Mouse (Mus musculus) hindbrain, embryonic 15.5 days (tissue): ENCODE measurements at regions not wholly inside any gene's neighbourhood (a gene's known extent, or its start where the extent isn't known, plus 50 kb on each side); places are given as distances from the start of the nearest gene placed in this dataset.

Source experiments
- ATAC-seq: fragments of 200-750 bp; cut with Nextera tagmentation; 2 replicates; pipeline ENCODE4 v1.8.0; 2017; ENCODE audit warnings: low read depth, moderate number of reproducible peaks, moderate TSS enrichment; ENCODE audit not compliant: low FRiP score
- H3K27ac ChIP-seq: fragments of 300-500 bp; sonication (generic); replicated peaks from 2 replicates; pipeline ENCODE4 v1.5.1; 2015; ENCODE audit warnings: mild to moderate bottlenecking, inconsistent platforms
- H3K27me3 ChIP-seq: fragments of 300-500 bp; sonication (generic); 2 replicates; pipeline ENCODE4 v1.6.1; 2015; ENCODE audit warnings: control low read depth, inconsistent platforms
- H3K36me3 ChIP-seq: fragments of 300-500 bp; sonication (generic); 2 replicates; pipeline ENCODE4 v1.6.1; 2015; ENCODE audit warnings: control low read depth, inconsistent platforms
- H3K4me1 ChIP-seq: fragments of 300-500 bp; sonication (generic); replicated peaks from 2 replicates; pipeline ENCODE4 v1.6.1; 2015; ENCODE audit warnings: control low read depth, inconsistent platforms
- H3K4me2 ChIP-seq: fragments of 300-500 bp; sonication (generic); 2 replicates; pipeline ENCODE4 v1.6.1; 2015; ENCODE audit warnings: moderate library complexity, mild to moderate bottlenecking, inconsistent platforms
- H3K4me3 ChIP-seq: fragments of 300-500 bp; sonication (generic); 2 replicates; pipeline ENCODE4 v1.5.1; 2015; ENCODE audit warnings: mild to moderate bottlenecking, inconsistent platforms
- H3K9ac ChIP-seq: fragments of 300-500 bp; sonication (generic); 2 replicates; pipeline ENCODE4 v1.6.1; 2015; ENCODE audit warnings: inconsistent platforms
- H3K9me3 ChIP-seq: fragments of 300-500 bp; sonication (generic); 2 replicates; pipeline ENCODE4 v1.6.1; 2016; ENCODE audit warnings: control low read depth, inconsistent platforms
- WGBS: fragments of 180-500 bp; shearing (Covaris S2); methylation state at CpG from one replicate; pipeline ENCODE4 v1.1.7; 2015; 5-methylcytosine and 5-hydroxymethylcytosine counted together

GRCm38 (mm10) chr6:143532380-143532779, 365.4 kb downstream of the Etnk1 start:
- no peaks in the 10 kb centered on the region for H3K4me1 ChIP-seq
- H3K4me2 ChIP-seq, result no peak overlapping the region
- H3K27me3 ChIP-seq, result no peaks in the 10 kb centered on the region
- WGBS, result 91% methylated on average over 12 of the region's 12 CpGs
- no peak overlapping the region for H3K4me3 ChIP-seq
- no peak overlapping the region for H3K27ac ChIP-seq
- ATAC-seq, result no peak
- H3K9ac ChIP-seq, result no peak overlapping the region
- H3K9me3 ChIP-seq, result no peaks in the 10 kb centered on the region
- no peaks in the 10 kb centered on the region for H3K36me3 ChIP-seq

- no peak for ATAC-seq
- Histone ChIP-seq H3K4me2 (no peak overlapping the region), H3K9me3 (no peaks in the 10 kb centered on the region), H3K9ac (no peak overlapping the region), H3K4me3 (no peak overlapping the region), H3K36me3 (no peaks in the 10 kb centered on the region), H3K27me3 (no peaks in the 10 kb centered on the region), H3K4me1 (no peaks in the 10 kb centered on the region), H3K27ac (no peak overlapping the region)
- 85% methylated on average over 12 of the region's 12 CpGs for WGBS
Observed at GRCm38 (mm10) chr6:143535265-143535664, 368.2 kb downstream of the Etnk1 start.

- Histone ChIP-seq H3K9me3 (no peaks in the 10 kb centered on the region), H3K4me3 (no peak overlapping the region), H3K36me3 (no peaks in the 10 kb centered on the region), H3K27me3 (no peaks in the 10 kb centered on the region), H3K4me2 (no peak overlapping the region), H3K9ac (no peak overlapping the region), H3K27ac (no peak overlapping the region), H3K4me1 (no peaks in the 10 kb centered on the region)
- WGBS, result 89% methylated on average over 15 of the region's 15 CpGs
- ATAC-seq, result no peak
Observed at GRCm38 (mm10) chr6:143535726-143536125, 368.7 kb downstream of the Etnk1 start.

DNA sequence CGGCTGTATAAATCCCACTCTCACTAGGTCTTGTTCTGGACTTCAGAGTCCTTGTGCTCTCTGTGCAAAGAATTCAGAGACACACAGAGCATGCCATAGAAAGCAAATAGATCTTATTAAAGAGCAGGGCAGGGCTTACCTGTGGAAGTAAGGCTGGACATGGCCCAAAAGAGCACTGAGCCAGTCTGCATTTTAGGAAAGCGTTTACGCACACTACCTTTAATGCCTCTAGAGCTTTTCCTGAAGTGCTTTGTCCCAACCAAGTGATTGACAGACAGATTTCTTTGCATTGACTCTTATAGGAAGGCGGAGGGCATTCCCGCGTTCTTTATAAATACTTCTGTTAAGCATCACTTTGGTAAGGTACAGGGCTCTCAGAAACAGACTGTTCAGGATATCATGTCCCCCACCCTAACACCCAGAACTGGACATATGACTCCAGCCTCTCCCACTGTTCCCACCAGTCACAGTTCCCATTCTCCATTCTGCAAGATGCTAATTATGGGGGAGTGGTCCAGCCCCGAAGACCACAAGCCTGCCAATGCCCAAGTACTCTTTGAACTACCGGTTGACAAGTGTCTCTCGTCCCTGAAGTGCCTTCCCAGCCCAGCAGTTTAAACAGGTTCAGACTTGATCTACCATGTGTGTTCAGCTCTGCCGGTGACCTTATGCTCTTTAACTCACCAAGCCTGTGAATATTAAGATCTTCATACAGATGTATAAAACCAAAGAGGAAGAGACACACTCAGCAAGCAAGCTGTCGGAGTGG, 369.7 kb downstream of the Etnk1 start:
- no peaks in the 10 kb centered on the region for H3K9me3 ChIP-seq
- H3K36me3 ChIP-seq, result no peaks in the 10 kb centered on the region
- no peak for ATAC-seq
- H3K9ac ChIP-seq, result no peak overlapping the region
- H3K27ac ChIP-seq, result no peak overlapping the region
- no peak overlapping the region for H3K4me2 ChIP-seq
- no peak overlapping the region for H3K4me3 ChIP-seq
- H3K4me1 ChIP-seq, result no peaks in the 10 kb centered on the region
- H3K27me3 ChIP-seq, result no peaks in the 10 kb centered on the region
- WGBS, result 88% methylated on average over 11 of the region's 11 CpGs

DNA sequence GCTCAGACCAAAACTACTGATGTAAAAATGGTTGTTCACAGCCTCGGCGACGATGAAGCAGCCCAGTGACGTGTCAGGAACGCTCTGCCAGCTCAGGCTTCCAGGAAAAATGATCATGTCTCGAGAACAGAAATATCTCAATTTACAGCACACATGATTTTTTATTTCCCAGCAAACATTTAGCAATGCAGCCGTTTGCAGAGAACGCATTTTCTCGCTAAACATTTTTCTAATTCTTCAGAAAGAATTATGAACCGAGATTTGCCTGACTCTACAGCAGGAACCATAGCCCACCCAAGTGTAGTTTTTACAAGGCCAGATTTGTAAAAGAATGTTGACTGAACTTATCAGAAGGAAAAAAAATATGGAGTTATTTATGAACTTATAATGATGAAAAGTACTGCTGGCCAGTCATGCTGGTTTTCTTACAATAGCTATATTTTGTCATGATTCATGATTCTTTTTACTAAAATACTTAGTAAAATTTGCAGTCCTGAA, 380.4 kb downstream of the Etnk1 start:
- no peaks in the 10 kb centered on the region for H3K4me1 ChIP-seq
- no peak overlapping the region for H3K4me3 ChIP-seq
- H3K4me2 ChIP-seq, result no peak overlapping the region
- ATAC-seq, result no peak
- H3K9ac ChIP-seq, result no peak overlapping the region
- no peaks in the 10 kb centered on the region for H3K36me3 ChIP-seq
- no peak overlapping the region for H3K27ac ChIP-seq
- no peaks in the 10 kb centered on the region for H3K27me3 ChIP-seq
- H3K9me3 ChIP-seq, result no peaks in the 10 kb centered on the region
- 87% methylated on average over 10 of the region's 10 CpGs for WGBS

GRCm38 (mm10) chr6:143554946-143555345, 387.9 kb downstream of the Etnk1 start:
- no peak overlapping the region for H3K27ac ChIP-seq
- H3K9ac ChIP-seq, result no peak overlapping the region
- H3K4me3 ChIP-seq, result no peak overlapping the region
- no peaks in the 10 kb centered on the region for H3K9me3 ChIP-seq
- no peak for ATAC-seq
- no peaks in the 10 kb centered on the region for H3K36me3 ChIP-seq
- no peak overlapping the region for H3K4me2 ChIP-seq
- WGBS, result 91% methylated on average over 3 of the region's 3 CpGs
- H3K4me1 ChIP-seq, result no peaks in the 10 kb centered on the region
- H3K27me3 ChIP-seq, result no peaks in the 10 kb centered on the region

DNA sequence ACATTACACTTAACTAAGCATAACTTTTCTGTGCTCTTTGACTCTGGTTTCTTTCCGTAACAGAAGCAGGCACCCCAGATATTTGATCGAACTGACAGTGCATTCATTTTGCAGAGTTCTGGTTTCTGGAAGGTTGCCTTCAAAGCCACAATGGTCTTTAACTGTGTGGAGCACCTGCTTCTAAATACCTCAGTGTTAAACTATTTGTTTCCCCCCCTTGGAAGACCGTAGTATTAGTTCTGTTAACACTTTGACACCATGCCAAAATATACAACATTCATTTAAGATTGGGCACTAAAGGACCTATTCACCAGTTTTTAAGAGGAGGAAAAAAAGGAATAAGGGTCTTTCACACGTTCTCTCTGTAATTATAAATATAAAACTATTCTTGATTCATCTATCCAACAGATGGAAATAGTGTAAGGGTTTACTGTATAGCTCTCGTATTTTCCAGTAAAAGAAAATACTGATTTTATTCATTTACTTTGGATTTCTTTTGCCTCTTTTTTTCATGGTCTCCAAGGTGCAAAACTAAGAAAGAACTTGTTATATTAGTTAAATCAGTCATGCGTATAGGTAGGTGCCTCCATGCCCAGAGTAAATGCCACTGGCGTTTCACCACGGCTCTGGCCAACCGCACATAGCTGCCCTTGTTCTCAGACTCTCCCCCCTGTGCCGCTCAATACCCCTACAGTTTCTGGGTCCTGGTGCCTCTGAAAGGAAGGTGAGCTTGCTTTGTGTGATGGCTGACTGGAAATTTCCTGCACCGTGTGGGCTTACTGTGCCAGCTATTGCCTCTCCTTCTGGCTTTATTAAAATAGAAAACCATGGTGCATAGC, 391.2 kb downstream of the Etnk1 start:
- no peak overlapping the region for H3K4me2 ChIP-seq
- ATAC-seq, result no peak
- no peaks in the 10 kb centered on the region for H3K9me3 ChIP-seq
- no peaks in the 10 kb centered on the region for H3K4me1 ChIP-seq
- H3K9ac ChIP-seq, result no peak overlapping the region
- H3K4me3 ChIP-seq, result no peak overlapping the region
- no peak overlapping the region for H3K27ac ChIP-seq
- 71% methylated on average over 11 of the region's 11 CpGs for WGBS
- no peaks in the 10 kb centered on the region for H3K36me3 ChIP-seq
- H3K27me3 ChIP-seq, result no peaks in the 10 kb centered on the region

DNA sequence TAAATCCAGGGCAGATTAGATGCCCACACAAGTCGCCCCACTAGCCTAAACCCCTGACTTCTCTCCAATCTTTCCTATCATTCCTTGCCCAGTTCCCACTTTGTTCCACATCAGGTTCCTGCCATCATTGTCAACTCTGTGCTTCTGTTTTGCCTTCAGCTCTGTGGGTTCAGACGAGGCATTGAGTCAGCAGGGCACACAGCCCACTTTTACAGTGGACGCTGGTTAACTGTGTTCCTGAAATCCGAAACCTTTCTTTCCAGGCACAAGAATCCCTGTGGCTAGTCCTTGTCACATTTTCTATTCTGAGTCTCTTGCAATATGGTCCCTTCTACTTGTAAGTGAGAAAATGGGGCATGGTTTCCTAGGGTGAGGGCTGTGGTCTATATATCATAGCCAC, 392.3 kb downstream of the Etnk1 start:
- H3K36me3 ChIP-seq, result no peaks in the 10 kb centered on the region
- no peak overlapping the region for H3K27ac ChIP-seq
- 66% methylated on average over 4 of the region's 4 CpGs for WGBS
- H3K4me2 ChIP-seq, result no peak overlapping the region
- no peaks in the 10 kb centered on the region for H3K27me3 ChIP-seq
- no peak overlapping the region for H3K9ac ChIP-seq
- H3K4me1 ChIP-seq, result no peaks in the 10 kb centered on the region
- H3K4me3 ChIP-seq, result no peak overlapping the region
- no peak for ATAC-seq
- H3K9me3 ChIP-seq, result no peaks in the 10 kb centered on the region

DNA sequence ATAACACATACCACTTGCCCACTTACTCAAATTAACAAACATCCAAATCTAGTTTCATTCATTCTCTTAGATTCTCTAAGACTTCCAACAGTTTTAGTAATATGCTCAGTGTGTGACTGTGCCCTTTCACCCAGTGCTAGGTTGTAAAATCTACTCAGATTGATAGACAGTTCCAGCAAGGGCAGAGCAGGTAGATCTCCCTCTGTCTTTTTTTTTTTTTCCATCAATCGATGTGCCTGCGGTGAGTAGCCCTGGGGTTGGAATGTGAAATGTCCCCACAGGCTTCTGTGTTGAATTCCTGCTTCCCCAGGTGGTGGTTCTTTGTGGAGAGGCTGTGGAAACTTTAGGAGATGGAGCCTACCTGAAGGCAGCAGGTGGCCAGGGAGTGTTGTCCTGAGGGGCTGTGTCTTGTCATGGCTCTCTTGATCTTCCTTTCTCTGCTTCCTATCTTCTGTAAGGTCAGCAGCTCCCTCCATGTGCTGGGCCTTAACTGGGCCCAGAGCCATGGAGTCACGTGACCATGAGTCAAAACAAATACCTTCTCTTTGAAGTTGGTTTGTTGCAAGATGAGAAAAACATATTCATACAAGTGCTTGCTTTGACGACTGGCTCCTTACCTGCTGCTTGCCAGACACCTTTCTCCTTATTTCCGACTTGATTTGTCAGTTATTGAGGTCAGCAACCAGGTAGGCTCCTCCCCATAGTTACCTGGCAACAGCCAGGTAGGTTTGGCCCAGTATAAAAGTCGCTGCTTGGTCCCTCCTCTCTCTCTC, 394.5 kb downstream of the Etnk1 start:
- 72% methylated on average over 6 of the region's 6 CpGs for WGBS
- no peak overlapping the region for H3K4me3 ChIP-seq
- ATAC-seq, result no peak

GRCm38 (mm10) chr6:143571356-143572115, 404.5 kb downstream of the Etnk1 start:
- whole genome bisulfite sequencing, result 70% methylated on average over 24 of the region's 24 CpGs
- H3K27ac ChIP-seq, result no peak overlapping the region

More for the DNA sequence above, 394.5 kb downstream of the Etnk1 start:
- no peaks in the 10 kb centered on the region for H3K4me1 ChIP-seq
- H3K9me3 ChIP-seq, result no peaks in the 10 kb centered on the region
- H3K4me2 ChIP-seq, result no peak overlapping the region
- H3K36me3 ChIP-seq, result no peaks in the 10 kb centered on the region
- no peaks in the 10 kb centered on the region for H3K27me3 ChIP-seq
- H3K9ac ChIP-seq, result no peak overlapping the region
- no peak overlapping the region for H3K27ac ChIP-seq

DNA sequence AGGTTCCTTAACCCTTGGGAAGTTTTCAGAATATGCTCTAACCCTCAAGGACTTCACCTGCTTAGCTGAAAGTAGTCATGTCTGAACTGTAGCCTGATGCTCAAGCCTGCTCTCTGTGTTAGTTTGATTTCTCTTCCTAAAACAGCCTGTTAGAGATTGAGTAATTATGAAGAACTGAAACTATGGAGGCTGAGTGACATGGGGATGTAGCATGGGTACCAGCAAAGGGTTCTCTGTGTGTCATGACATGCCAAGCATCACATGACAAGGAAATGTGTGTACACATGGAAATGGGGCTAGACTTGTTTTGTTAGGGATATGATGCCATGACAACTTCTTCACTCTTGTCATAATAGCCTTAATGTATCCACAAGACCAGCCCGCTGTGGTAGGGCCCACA, 412.2 kb downstream of the Etnk1 start:
- Histone ChIP-seq H3K36me3 (no peaks in the 10 kb centered on the region), H3K4me2 (no peak overlapping the region), H3K27ac (no peak overlapping the region), H3K27me3 (no peaks in the 10 kb centered on the region), H3K4me3 (no peak overlapping the region), H3K9me3 (no peaks in the 10 kb centered on the region), H3K9ac (no peak overlapping the region), H3K4me1 (no peaks in the 10 kb centered on the region)
- 97% methylated on average over 1 of the region's 1 CpGs for WGBS
- no peak for ATAC-seq

More at GRCm38 (mm10) chr6:143571356-143572115, 404.5 kb downstream of the Etnk1 start:
- Histone ChIP-seq H3K4me2 (no peak overlapping the region), H3K36me3 (no peaks in the 10 kb centered on the region), H3K4me1 (no peaks in the 10 kb centered on the region), H3K4me3 (no peak overlapping the region), H3K9ac (no peak overlapping the region), H3K27me3 (no peaks in the 10 kb centered on the region), H3K9me3 (no peaks in the 10 kb centered on the region)
- no peak for ATAC-seq
